Mouse (Mus musculus) hematopoietic stem cell, adult 5-6 weeks (primary cell): ENCODE results near the gene Theg. TPM values are rescaled to one million over a fixed set of nuclear protein-coding genes. Genes with fewer than 3 reads are reported as not detected.
A peak's percentile ranks its signal among the peaks of the same experiment; 100 is the strongest.

Source experiments
- ATAC-seq, 2 experiments: fragments of 125-278 bp in 1 of 2; replicated peaks in 1 of 2; 2 replicates each; pipeline ENCODE4 v1.8.0; 2016 to 2017; ENCODE audit warnings: inconsistent platforms in 2 of 2, mild to moderate bottlenecking in 2 of 2, moderate number of reproducible peaks in 2 of 2, low read depth in 1 of 2, moderate TSS enrichment in 1 of 2; ENCODE audit not compliant: low FRiP score in 2 of 2, poor library complexity in 2 of 2, severe bottlenecking in 2 of 2, insufficient read depth in 1 of 2, low TSS enrichment in 1 of 2
- total RNA-seq: library from RNA; stranded (forward); fragments of 172-1452, 232-1000 nt; gene quantifications from 2 replicates; pipeline ENCODE4 v1.2.3, GENCODE M21; 2017

The Theg gene
- total RNA-seq, 1 experiment from 2014 or later: not detected

GRCm38 (mm10) chr10:79597936-79598230 is 10.8 kb upstream of the Theg start:
- ATAC-seq: no peak

DNA sequence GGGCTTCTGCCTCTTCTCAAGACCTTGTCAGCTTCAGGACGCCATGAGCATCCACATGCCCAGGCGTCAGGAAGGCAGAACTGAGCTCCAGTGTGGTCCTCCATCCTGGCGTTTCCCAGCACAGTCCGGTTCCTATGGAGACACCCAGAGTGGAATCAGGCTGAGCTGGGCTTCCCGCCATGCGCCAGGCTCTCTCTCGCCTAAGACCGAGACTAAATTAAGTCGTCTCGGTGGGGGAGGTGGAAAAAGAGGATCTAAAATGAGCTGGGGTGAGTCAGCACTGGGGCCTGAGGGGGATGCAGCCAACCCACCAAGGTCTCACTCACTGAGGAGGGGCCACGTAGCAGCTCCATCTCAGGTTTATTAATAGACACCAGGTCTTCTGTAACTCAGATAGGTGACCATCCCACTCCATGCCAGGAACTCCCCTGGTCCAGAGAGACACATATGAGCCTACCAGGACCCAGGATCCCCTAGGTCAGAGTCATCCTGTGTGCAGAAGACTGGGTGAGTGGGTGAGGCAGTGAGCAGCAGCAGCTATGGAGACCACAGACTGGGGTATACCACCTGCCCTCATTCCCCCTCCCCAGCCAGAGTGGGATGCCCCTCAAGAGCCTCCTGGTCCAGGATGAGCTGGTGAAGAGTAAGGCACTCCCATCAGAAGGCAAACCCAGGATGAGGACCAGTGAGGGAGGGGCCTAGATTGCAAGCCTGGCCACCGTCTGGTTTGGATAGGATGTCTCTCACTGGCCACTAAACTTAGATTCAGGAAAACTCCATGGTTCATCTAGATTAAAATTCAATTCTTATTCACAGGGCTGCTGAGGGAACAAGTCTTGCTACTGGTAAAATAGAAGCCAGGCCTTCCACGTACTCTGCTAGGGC is 10.2 kb upstream of the Theg start:
- ATAC-seq: peak in 1 of 2 experiments; percentile 48; a peak in 2 of 4 replicates

DNA sequence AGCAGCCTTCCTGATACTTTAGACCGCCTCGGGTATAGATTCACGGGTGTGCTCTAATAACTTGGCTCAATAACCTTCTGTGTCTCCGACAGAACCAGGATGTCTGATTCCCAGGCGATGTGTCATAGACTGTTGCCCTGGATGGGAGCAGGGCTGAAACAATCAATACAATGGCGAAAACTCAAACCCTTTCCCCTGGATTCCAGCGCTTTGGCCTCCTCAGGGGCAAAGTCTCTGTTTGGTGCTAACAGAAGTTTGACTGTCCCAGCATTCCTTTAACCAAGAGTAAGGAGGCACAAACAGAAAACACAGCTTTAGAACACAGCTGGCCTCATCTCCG is 8.4 kb upstream of the Theg start:
- peak in 1 of 2 experiments; percentile 20; a peak in 1 of 4 replicates for ATAC-seq

GRCm38 (mm10) chr10:79594872-79595589 is 7.9 kb upstream of the Theg start:
- ATAC-seq: peak; percentile 90 to 92

DNA sequence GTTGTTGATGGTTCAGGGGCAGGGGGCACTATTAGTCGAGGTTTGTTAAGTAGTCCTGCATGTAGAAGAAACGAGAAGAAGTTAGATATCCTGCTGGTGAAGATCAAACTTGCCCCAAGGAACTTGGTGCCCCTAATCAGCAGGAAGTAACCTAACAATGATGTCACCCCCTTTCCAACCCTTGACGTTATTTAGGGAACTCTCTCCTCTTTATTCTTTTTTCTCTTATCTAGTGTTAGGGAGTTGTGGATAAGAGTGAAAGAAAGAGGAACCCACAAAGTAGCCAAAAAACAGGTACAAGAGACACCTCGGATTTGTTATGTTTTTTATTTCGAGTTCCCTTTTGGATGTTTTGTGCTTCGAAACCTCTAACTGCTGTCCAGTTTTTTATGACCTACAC is 7.0 kb upstream of the Theg start:
- ATAC-seq: no peak

DNA sequence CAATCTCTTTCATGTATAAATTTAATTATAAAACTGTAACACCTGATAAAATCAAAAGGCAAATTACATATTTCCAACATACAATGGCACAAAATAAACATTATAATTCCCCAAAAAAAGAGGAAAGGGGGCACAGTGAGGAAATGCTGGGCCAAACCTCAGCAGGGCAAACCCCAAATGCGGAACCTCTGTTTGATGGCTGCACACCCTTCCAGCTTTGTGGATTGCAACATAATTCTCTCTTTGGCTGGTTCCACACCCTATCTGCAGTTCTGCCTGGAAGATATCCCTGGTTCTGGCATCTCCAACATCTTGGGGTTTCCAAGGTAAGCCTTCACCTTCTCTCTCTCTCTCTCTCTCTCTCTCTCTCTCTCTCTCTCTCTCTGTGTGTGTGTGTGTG is 3.6 kb upstream of the Theg start:
- ATAC-seq: no peak; a peak in 1 of 4 replicates

DNA sequence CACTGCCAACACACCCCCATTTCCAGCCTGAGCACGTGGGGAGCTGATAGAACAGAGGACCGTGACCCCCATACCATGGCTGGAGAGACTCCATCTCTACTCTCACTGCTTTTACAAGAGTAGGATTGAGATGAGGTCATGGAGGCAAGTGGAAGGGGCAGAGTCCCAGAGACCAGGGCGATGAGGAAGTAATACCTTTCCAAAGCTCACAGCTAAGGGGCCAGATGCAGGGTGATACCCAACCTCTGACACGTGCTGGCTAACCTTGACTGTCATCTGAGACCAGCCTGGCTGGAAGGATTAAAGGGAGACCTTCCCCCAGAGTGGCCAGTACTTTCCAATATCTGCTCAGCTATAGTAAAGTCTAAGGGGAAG is 608 bp upstream of the Theg start:
- peak in 1 of 2 experiments; percentile 24; a peak in 1 of 4 replicates for ATAC-seq

- ATAC-seq: no peak
Observed at GRCm38 (mm10) chr10:79586243-79586642, 888 bp downstream of the Theg start.

DNA sequence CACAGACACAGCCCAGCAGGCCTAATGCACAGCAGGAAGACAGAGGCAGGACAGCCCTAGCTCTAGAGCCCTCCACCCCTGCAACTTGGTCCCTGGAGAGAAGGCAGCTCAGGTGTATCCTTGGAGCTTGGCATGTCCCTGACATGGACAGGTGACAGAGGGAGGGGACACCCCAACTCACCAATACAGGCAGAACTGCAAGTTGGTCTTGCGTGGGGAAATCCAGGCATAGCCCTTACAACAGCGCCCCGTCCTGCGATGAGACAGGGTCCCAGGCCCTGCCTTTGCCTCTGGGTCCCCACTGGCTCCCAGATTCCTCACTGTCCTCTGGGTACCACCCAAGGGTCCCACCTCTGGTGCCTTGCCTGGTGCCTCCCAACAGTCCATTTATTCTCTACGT is 1.4 kb downstream of the Theg start:
- ATAC-seq: no peak

- no peak for ATAC-seq
Observed at GRCm38 (mm10) chr10:79585136-79585535, 2.0 kb downstream of the Theg start.

DNA sequence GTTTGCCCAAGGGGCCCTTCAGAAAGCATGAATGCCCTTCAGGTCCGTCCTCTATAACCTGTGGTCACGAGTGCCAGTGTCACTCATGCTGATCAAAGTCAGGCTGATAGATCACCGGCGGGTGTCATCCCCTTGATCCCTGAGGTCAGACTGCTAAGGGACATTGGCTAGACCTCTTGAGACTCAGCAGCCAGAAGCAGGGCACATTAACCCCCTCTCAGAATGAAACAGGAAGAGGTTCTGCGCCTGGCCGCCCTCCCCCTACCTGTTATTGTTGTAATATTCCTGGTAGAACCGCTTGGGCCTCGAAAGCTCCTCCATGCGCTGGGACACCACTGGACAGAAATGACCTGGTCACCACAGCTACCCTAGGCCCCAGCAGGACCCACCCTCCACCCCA is 2.7 kb downstream of the Theg start:
- ATAC-seq: no peak

DNA sequence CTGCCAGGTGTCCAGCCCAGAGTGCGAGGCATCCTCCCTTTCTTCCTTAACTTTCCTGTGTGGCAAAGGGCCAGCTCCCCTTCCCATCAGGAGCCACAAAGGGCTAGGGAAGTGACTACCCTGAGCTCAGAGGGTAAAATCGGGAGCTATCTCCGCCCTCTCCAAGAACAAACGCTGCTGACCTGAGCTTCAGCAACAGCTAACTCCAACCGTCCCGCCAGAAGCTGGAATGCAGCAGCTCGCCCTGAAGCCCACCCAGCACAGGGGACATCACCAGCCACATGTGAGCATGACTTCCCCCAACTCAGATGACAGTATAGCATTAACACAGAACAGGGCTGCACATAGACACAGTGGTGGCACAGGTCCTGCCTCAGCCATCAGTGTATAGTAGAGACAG is 3.1 kb downstream of the Theg start:
- ATAC-seq: no peak

DNA sequence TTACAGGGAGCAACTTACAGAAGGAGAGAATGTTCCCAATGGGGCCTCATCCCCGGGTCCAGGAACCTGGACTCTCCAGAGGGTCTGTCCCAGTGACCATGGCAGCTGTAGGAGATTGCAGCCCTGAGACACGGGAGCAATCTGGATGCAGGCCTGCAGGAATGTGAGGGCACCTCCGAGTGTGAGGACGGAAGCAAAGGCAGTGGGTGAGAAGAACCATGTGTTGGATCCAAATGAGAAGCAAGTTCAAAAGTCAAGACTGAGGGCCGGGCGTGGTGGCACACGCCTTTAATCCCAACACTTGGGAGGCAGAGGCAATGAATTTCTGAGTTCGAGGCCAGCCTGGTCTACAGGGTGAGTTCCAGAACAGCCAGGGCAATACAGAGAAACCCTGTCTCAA is 5.6 kb downstream of the Theg start:
- no peak for ATAC-seq

GRCm38 (mm10) chr10:79580811-79581210 is 6.3 kb downstream of the Theg start:
- ATAC-seq: no peak

- no peak for ATAC-seq
Observed at GRCm38 (mm10) chr10:79580356-79580755, 6.8 kb downstream of the Theg start.

DNA sequence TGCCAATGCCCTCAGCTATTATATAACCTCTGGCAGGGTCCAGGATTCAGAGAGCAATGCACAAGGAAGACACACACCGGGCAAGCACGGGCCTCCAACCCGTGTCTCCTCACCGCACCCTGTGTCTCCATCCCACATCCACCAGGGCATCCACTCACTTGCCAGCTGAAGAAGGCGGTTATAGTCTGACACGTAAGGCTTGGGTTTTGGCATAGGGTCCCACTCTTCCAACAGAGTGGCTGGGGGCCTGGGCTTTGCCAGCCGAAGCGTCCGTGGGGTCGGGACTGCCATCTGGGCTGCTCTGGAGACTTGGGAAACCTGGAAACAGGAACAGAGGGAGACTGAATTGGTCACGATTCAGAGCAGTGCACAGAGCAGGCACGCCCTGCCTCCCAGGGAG is 7.3 kb downstream of the Theg start:
- ATAC-seq: no peak

GRCm38 (mm10) chr10:79578891-79579290 is 8.2 kb downstream of the Theg start:
- no peak for ATAC-seq

DNA sequence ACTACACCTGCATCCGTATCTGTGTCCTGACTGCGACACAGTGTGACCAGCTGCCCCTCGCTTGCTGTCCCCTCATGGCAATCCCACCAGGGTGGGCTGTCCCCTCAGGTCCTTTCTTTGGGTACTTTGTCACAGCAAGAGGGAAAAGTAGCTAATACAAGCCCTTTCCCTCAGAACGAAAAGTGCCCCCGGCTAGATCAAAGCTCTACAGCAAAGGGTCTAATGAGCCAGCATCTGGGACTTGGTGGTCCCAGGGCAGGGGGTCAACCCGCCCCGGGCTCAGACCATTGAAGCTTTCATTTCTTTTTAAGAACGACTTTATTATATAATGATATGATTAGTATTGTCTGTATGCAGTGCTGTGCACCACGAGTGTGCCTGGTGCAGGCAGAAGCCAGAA is 8.9 kb downstream of the Theg start:
- no peak for ATAC-seq

DNA sequence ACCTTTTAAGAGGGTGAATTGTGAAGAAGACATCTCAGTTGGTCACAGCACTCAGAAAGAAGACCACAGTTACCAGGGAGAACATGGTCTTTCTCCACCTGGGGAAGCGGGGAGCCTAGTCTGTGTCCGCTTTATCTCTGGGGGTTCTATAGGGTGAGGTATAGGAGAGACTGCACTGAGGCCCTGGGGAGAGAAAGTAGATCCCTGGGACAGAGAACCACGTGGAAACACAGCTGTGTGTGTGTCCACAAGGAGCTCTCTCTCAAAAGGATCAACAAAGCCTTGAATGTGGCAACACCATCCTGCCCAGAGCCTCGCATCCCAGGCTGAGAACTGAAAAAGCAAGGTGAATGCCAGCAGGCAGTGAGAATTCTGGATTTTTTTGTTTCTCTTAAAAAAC is 9.8 kb downstream of the Theg start:
- ATAC-seq: no peak
